Mouse (Mus musculus) lung, embryonic 15.5 days (tissue): ENCODE measurements at regions not wholly inside any gene's neighbourhood (a gene's known extent, or its start where the extent isn't known, plus 50 kb on each side); places are given as distances from the start of the nearest gene placed in this dataset.
"Not testable (repeated sequence)": the region's sequence is repeated elsewhere in the genome, so short reads cannot be mapped to it uniquely, and the experiment has no call there.

Experiments
- ATAC-seq: fragments of 200-750 bp; cut with Nextera tagmentation; 2 replicates; pipeline ENCODE4 v1.8.0; 2017; ENCODE audit warnings: moderate number of reproducible peaks, borderline replicate concordance; ENCODE audit not compliant: low FRiP score, low TSS enrichment; ENCODE audit errors: extremely low read depth
- H3K27ac ChIP-seq: fragments of 300-500 bp; sonication (generic); 2 replicates; pipeline ENCODE4 v1.5.1; 2015; ENCODE audit warnings: moderate library complexity, mild to moderate bottlenecking, inconsistent platforms
- H3K27me3 ChIP-seq: fragments of 300-500 bp; sonication (generic); 2 replicates; pipeline ENCODE4 v1.6.1; 2015; ENCODE audit warnings: inconsistent platforms
- H3K36me3 ChIP-seq: fragments of 300-500 bp; sonication (generic); 2 replicates; pipeline ENCODE4 v1.6.1; 2015; ENCODE audit warnings: inconsistent platforms
- H3K4me1 ChIP-seq: fragments of 300-500 bp; sonication (generic); 2 replicates; pipeline ENCODE4 v1.6.1; 2015; ENCODE audit warnings: inconsistent platforms
- H3K4me2 ChIP-seq: fragments of 300-500 bp; sonication (generic); 2 replicates; pipeline ENCODE4 v1.6.1; 2015; ENCODE audit warnings: inconsistent platforms, mild to moderate bottlenecking, moderate library complexity
- H3K4me3 ChIP-seq: fragments of 300-500 bp; sonication (generic); 2 replicates; pipeline ENCODE4 v1.5.1; 2015; ENCODE audit warnings: mild to moderate bottlenecking, inconsistent platforms
- H3K9ac ChIP-seq: fragments of 300-500 bp; sonication (generic); 2 replicates; pipeline ENCODE4 v1.6.1; 2015; ENCODE audit warnings: inconsistent platforms
- H3K9me3 ChIP-seq: fragments of 300-500 bp; sonication (generic); 2 replicates; pipeline ENCODE4 v1.6.1; 2016; ENCODE audit warnings: inconsistent platforms
- WGBS: fragments of 180-500 bp; shearing (Covaris S2); methylation state at CpG from one replicate; pipeline ENCODE4 v1.1.7; 2015; 5-methylcytosine and 5-hydroxymethylcytosine counted together

- WGBS, result 42% methylated on average over 2 of the region's 2 CpGs
- ATAC-seq, result no peak
- H3K36me3 ChIP-seq, result no peaks in the 10 kb centered on the region
- H3K4me3 ChIP-seq, result no peak overlapping the region
- H3K4me1 ChIP-seq, result no peaks in the 10 kb centered on the region
- H3K9ac ChIP-seq, result no peak overlapping the region
- H3K27ac ChIP-seq, result no peak overlapping the region
- H3K27me3 ChIP-seq, result no peaks in the 10 kb centered on the region
- H3K9me3 ChIP-seq, result no peaks in the 10 kb centered on the region
- no peak overlapping the region for H3K4me2 ChIP-seq
These were observed 132.8 kb downstream of the Akr1d1 start for GRCm38 (mm10) chr6:37662747-37663146.

GRCm38 (mm10) chr6:37665576-37665975 lies 135.6 kb downstream of the Akr1d1 start:
- H3K9me3 ChIP-seq, result no peaks in the 10 kb centered on the region
- no peaks in the 10 kb centered on the region for H3K36me3 ChIP-seq
- no peak overlapping the region for H3K4me3 ChIP-seq
- H3K27ac ChIP-seq, result no peak overlapping the region
- H3K4me1 ChIP-seq, result no peaks in the 10 kb centered on the region
- WGBS, result 69% methylated on average over 5 of the region's 5 CpGs
- H3K9ac ChIP-seq, result no peak overlapping the region
- ATAC-seq, result no peak
- H3K27me3 ChIP-seq, result no peaks in the 10 kb centered on the region
- H3K4me2 ChIP-seq, result no peak overlapping the region

DNA sequence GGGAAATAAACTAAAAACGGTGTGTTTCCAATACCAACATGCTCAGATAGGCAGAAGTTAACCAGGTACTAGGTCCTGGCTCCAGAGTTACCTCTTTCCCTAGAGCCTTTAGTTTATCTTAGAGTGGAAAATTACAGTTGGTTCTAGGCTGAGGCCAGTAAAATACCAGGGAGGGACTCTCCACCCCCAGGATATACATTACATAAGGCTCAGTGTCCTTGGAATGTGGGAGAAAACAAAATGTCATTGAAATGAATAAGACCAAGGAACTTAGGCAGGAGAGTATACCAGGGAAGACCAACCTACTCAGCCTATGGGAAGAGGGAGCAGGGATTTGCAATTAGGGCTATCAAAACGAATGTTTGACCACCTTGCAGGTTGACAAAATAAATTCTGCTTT lies 139.4 kb downstream of the Akr1d1 start:
- Histone ChIP-seq H3K36me3 (no peaks in the 10 kb centered on the region), H3K9ac (no peak overlapping the region), H3K9me3 (no peaks in the 10 kb centered on the region), H3K4me2 (no peak overlapping the region), H3K27ac (no peak overlapping the region), H3K4me3 (no peak overlapping the region), H3K27me3 (no peaks in the 10 kb centered on the region), H3K4me1 (no peaks in the 10 kb centered on the region)
- ATAC-seq, result no peak
- WGBS, result 52% methylated on average over 2 of the region's 2 CpGs

DNA sequence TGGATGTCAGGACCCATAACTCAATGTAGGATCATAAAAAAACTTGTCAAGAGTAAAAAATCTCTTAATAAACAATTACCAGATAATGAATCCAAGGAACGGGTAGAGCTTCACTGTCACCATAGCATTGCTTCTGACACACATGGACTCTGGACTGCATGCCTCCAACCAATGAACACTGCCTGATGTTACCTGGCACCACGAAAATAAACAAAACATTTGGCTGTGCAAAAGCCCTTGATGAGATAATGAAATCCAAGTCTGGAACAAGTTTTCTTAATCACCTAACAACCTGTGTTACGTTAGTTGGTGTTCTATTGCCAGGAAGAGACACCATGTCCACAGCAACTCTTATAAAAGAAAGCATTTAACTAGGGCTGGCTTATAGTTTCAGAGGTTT lies 140.7 kb downstream of the Akr1d1 start:
- Histone ChIP-seq H3K9me3 (no peaks in the 10 kb centered on the region), H3K27me3 (no peaks in the 10 kb centered on the region), H3K36me3 (no peaks in the 10 kb centered on the region), H3K4me3 (no peak overlapping the region), H3K27ac (no peak overlapping the region), H3K9ac (no peak overlapping the region), H3K4me1 (no peaks in the 10 kb centered on the region), H3K4me2 (no peak overlapping the region)
- WGBS, result 71% methylated on average over 3 of the region's 3 CpGs
- no peak for ATAC-seq

GRCm38 (mm10) chr6:37679871-37680270 lies 149.9 kb downstream of the Akr1d1 start:
- Histone ChIP-seq H3K36me3 (no peaks in the 10 kb centered on the region), H3K9me3 (no peaks in the 10 kb centered on the region), H3K4me1 (no peaks in the 10 kb centered on the region), H3K4me3 (no peak overlapping the region), H3K27me3 (no peaks in the 10 kb centered on the region), H3K9ac (no peak overlapping the region), H3K4me2 (no peak overlapping the region), H3K27ac (no peak overlapping the region)
- no peak for ATAC-seq
- WGBS, result 50% methylated on average over 3 of the region's 3 CpGs

DNA sequence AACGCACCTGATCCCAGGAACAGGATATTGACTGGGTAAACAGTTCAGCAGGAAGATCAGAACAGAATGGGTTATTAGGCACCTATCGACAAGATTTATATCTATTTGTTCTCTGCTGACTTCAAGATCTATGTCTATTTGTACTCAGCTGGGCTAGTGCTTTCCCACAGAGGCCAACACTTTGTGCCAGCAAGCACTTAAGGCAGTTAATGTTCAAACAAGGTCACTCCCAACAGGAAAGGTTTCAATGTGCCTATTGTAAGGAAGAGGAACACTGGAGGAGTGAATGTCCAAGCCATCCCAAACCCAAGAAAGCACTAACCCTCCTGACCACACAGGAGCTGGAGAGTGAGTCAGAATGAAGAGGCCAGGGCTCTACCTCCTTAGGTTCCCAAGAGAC lies 151.4 kb downstream of the Akr1d1 start:
- not testable (repeated sequence) for H3K4me1 ChIP-seq, H3K36me3 ChIP-seq, H3K27me3 ChIP-seq, H3K27ac ChIP-seq, H3K4me2 ChIP-seq, ATAC-seq, H3K9me3 ChIP-seq, H3K9ac ChIP-seq, H3K4me3 ChIP-seq
- WGBS, result 59% methylated on average over 2 of the region's 2 CpGs

- no peaks in the 10 kb centered on the region for H3K27me3 ChIP-seq
- H3K4me1 ChIP-seq, result no peaks in the 10 kb centered on the region
- H3K36me3 ChIP-seq, result no peaks in the 10 kb centered on the region
- H3K9me3 ChIP-seq, result no peaks in the 10 kb centered on the region
- WGBS, result 96% methylated on average over 14 of the region's 14 CpGs
- H3K27ac ChIP-seq, result no peak overlapping the region
- no peak overlapping the region for H3K9ac ChIP-seq
- H3K4me2 ChIP-seq, result no peak overlapping the region
- H3K4me3 ChIP-seq, result no peak overlapping the region
- no peak for ATAC-seq
These were observed 156.1 kb downstream of the Akr1d1 start for GRCm38 (mm10) chr6:37686094-37686493.

DNA sequence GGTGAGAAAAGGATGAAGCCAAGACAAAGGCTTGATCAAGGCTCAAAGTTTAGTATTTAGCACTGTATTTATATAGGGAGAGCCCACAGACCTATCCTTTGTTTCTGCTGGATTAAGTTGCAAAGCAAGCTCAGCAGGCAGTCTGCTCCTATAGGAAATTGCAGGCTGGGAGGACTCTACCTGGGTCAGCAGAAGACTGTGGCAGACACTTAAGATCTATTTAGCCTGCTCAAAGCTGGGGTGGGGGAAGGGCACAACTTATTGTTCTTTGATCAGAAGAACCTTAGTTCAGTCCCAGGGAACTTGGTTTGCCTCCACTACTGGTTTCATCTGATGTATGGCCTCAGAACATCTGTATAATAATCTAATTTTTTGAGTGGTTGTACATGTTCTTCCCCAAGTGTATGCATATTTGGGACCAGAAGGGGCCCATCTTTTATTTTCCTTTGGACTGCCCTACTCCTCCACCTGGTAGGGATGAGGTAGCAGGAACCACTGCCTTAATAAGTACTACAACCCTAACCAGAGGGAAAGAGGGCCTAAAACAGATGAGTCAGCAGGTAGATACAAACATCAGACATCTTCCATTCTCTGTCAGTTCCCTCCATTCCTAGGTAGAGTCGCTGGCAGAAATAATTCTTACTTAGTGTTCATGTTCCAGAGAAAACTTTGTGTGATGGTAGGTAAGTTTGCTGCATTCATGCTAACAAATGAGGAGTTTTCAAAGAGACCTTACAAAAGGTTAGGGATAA lies 159.1 kb downstream of the Akr1d1 start:
- no peak for ATAC-seq
- Histone ChIP-seq H3K9me3 (no peaks in the 10 kb centered on the region), H3K27me3 (no peaks in the 10 kb centered on the region), H3K4me2 (no peak overlapping the region), H3K27ac (no peak overlapping the region), H3K9ac (no peak overlapping the region), H3K4me3 (no peak overlapping the region), H3K36me3 (no peaks in the 10 kb centered on the region), H3K4me1 (no peaks in the 10 kb centered on the region)
- 36% methylated on average over 1 of the region's 1 CpGs for WGBS

- ATAC-seq, result no peak
- Histone ChIP-seq H3K9me3 (no peaks in the 10 kb centered on the region), H3K9ac (no peak overlapping the region), H3K4me3 (no peak overlapping the region), H3K36me3 (no peaks in the 10 kb centered on the region), H3K27me3 (no peaks in the 10 kb centered on the region), H3K27ac (no peak overlapping the region), H3K4me1 (no peaks in the 10 kb centered on the region), H3K4me2 (no peak overlapping the region)
These were observed 159.7 kb downstream of the Akr1d1 start for GRCm38 (mm10) chr6:37689696-37690095.

DNA sequence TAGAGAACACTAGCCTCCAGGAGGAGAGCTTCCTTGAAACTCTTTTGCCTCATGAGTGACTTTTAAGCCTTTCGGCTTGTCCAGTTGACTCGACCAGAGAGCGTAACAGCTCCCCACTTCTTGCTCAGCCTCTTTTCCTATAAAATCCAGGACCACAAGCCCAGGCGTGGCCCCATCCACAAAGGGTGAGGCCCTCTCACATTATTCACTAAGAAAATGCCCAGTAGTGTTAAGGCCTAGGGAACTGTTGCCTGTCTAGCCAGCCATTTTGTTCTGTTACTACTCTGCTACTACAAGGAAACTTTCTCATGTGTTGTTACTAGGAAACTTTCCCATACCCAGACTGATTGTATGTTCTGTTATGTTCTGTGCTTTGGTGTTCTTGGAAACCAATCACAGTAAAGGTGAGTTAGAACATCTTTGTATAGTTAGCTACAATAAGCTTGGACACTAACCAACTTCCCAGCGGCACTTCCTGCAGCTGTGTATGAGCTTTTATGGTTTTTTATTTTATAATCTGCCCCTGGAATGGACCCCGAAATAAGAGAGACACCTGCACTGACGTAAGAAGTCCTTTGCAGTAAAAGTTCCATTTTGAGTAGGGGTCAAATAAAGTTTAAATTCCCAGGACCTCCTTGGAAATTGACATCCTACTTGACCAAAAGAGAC lies 162.1 kb downstream of the Akr1d1 start:
- Histone ChIP-seq H3K4me1 (no peaks in the 10 kb centered on the region), H3K4me2 (no peak overlapping the region), H3K4me3 (no peak overlapping the region), H3K9ac (no peak overlapping the region), H3K27ac (no peak overlapping the region), H3K27me3 (no peaks in the 10 kb centered on the region), H3K36me3 (no peaks in the 10 kb centered on the region), H3K9me3 (no peaks in the 10 kb centered on the region)
- ATAC-seq, result no peak
- 88% methylated on average over 7 of the region's 7 CpGs for WGBS

GRCm38 (mm10) chr6:37692758-37693157 lies 162.8 kb downstream of the Akr1d1 start:
- Histone ChIP-seq H3K27me3 (no peaks in the 10 kb centered on the region), H3K4me2 (no peak overlapping the region), H3K27ac (no peak overlapping the region), H3K36me3 (no peaks in the 10 kb centered on the region), H3K9me3 (no peaks in the 10 kb centered on the region), H3K9ac (no peak overlapping the region), H3K4me1 (no peaks in the 10 kb centered on the region), H3K4me3 (no peak overlapping the region)
- ATAC-seq, result no peak
- 86% methylated on average over 2 of the region's 2 CpGs for WGBS

DNA sequence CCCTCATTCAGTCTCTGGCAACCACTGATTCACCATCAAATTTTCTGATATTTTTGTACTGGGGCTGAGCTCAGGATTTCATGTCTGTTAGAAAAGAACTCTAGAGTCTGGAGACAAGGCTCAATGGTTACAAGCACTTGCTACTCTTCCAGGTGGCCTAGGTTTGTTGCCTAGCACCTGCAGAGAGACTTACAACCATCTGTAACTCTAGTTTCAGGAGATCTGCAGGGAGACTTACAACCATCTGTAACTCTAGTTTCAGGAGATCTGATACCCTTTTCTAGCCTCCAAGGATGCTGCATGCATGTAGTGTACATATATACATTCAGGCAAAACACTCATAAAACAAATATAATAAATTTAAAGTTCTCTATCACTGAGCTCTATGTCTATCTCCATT lies 166.1 kb downstream of the Akr1d1 start:
- H3K4me1 ChIP-seq, result no peaks in the 10 kb centered on the region
- H3K27ac ChIP-seq, result no peak overlapping the region
- no peak overlapping the region for H3K4me2 ChIP-seq
- no peaks in the 10 kb centered on the region for H3K36me3 ChIP-seq
- H3K9me3 ChIP-seq, result no peaks in the 10 kb centered on the region
- no peak for ATAC-seq
- H3K4me3 ChIP-seq, result no peak overlapping the region
- H3K9ac ChIP-seq, result no peak overlapping the region
- no peaks in the 10 kb centered on the region for H3K27me3 ChIP-seq
